Mouse (Mus musculus) right cerebral cortex, postnatal 10 days (tissue): ENCODE results near the gene Olfr1371.

Source experiments
- DNase-seq, 2 experiments: peaks; one replicate each; pipeline ENCODE4 v3.0.0; 2021; ENCODE audit warnings: low spot score in 2 of 2

Gene Olfr1371

DNA sequence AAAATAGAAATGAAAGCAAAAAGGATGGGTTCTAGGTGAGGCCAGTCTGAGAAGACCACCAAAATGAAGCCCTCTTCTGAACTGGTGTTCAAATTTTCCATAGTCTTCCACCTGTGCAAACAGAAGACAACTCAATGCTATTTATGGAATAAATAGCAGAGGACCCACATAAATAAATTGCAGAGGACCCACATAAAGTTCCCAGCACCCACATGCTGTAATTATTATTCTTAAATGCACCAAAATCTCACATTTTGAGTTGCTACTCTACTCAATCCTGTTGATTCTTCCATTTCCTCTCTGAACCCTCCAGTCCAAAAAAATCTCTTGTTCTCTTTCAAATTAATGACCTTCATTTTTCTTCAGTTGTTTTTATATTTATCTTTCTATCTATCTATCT is at the start of gene Olfr1371:
Gene Olfr1371 (minus strand): TSS at position 101 of the 400 bp plus-strand sequence.
- no peak for DNase-seq

GRCm38 (mm10) chr11:52262338-52262737 is 48.6 kb upstream of the Olfr1371 start:
- DNase-seq, result no peak

DNA sequence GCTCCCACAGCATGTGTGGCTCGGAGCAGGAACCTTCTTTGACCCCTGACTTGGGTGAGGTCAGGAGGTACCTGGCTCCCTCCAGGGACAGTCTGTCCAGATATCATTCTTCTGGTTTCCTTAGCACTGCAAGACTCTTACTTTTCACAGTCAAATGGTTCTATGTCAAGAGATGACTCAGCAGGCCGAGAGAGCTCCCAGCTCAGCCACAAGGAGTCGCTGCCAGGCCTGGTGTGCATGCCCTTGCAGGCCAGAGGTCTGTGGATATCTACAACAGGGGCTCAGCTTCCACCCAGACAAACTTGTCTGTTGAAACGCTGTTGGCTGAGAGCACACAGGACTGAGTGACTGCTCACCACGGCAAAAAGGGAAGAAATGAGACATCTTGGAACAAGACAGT is 48.1 kb upstream of the Olfr1371 start:
- peak in 1 of 2 experiments; percentile 51 for DNase-seq

DNA sequence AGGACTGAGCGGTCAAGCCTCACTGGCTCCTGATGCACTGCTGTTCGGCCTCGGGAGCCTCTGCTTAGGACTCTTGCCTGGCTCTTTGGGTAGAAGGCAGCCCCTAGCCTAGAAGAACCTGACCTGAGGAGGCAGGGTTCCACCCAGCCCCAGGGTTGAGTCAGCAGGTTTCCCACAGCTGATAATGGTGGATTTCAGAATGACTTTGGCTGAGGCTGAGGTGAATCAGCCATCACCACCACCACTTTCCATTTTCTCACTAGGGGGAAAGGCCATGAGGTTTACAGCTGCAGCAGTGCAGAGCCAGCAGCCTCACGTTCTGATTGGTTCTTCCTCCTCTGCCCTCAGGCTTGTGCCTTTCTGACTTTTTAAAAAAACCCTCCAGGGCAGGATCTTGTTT is 47.1 kb upstream of the Olfr1371 start:
- no peak for DNase-seq

DNA sequence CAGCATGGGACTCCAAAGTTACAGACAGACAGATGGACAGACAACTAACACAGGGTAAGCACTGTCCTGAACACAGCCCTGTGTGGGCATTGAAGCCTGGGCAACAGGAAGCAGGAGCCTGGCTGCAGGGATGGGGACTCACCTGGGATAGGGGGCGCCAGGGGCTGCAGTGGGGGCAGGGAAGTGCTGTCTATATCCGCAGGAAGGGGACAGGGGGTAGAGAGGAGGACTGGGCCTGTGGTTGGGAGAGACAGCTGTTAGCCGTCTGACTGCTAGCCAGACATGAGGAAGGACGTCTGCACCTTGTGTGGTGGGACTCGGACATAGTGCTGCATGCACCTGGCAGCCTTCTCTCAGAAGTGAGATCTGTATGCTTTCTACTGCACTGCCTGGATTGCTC is 44.9 kb upstream of the Olfr1371 start:
- no peak for DNase-seq

GRCm38 (mm10) chr11:52257376-52257775 is 43.6 kb upstream of the Olfr1371 start:
- DNase-seq, result peak in 1 of 2 experiments; percentile 19

DNA sequence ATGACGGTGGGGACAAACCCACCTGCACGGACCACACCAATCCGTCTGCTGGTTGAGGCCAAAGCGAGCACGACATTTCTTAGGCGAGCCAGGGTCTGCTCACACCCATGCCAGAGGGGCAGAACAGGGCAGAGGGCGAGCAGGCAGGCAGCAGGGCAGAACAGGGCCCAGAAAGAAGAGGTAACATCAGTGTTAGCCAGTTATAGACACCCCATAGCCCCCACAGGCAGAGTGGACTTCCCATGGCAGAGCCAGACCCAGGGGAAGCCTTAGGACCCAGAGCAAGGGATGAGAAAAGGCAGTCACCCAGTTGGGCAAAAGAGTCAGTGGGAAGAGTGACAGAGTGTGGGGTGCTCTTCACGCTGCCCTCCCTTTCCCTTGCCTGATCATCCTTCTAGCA is 41.3 kb upstream of the Olfr1371 start:
- DNase-seq, result peak in 1 of 2 experiments; percentile 20

DNA sequence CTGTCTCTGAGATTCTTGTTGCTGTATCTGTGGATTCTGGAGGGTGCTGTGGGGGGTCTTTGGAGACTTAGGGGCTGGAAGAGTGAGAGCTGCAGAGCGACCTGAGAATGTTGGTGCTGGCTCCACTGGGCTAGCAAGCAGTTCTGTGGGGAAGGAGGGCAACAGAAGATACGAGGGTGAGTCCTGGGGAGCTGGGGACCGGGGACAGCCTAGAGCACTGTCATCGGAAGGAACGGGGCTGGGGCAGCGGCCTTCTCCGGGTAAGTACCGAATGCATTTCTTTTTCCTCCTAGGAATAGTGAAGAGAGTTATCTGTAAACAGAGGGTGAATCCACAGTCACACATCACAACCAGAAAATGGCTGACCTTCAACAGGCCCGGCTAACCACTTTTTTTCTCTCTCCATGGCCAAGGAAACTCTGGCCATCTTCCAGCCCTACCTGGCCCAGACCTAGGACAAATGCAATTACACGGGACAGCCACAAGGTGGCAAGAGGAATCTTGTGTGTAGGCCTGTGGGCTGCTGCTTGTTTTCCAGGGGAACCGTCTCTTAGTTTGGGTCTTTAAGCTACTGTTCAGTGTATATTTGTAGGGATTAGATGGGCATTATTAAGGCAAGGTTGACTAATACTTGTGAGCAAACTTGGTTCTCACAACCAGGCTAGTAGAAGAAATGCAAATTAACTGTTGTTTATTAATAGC is 40.0 kb upstream of the Olfr1371 start:
- DNase-seq, result peak; percentile 67 to 73

- no peak for DNase-seq
These were observed 38.9 kb upstream of the Olfr1371 start for GRCm38 (mm10) chr11:52252692-52253091.

DNA sequence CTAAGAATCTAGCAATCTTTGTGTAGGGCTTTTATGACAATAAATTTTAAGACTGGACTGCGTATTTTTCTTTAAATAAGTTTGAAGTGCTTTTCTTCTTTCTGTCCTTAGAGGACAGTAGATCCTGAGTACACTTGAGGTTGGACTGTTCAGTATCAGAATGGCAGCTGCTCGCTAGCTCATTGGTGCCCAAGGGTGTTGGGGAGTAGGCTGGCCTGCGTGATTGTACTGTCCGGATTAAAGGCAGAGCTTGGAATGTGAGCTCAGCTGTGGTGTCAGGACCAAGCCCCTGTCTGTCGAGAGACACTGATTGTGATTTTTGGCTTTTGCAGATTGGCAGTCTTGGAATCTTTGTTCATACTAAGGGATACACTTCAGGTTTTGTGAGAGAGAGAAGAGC is 38.0 kb upstream of the Olfr1371 start:
- no peak for DNase-seq

GRCm38 (mm10) chr11:52249452-52249851 is 35.7 kb upstream of the Olfr1371 start:
- no peak for DNase-seq

DNA sequence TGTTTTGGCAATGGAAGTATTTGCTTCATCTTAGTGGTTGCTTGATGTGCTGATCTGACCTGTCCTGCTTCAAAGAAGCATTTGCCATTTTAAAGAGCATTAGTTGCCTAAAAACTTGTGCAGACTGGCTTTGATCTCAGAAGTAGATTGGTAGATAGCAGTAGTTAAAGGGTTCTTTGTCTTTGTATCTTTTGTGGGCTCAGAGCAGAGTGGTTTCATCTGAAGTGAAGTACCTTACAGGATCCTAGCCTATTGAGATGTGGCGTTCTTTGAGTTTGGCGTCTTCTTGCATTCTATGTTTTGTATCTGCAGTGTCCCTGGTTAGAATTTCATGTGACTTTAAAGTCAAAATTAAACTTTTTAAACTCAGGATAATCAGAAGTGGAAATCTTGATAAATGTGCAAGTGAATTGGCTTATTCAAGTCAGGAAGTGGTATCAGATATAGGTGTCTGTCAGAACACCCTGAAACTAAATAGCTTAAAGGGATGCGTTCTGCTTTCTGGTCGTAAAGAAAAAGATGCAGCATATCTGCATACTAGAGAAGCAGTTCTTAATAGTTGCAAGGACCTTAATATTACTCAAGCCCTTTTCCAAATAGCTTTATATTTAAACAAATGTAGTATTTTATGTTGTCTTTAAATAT is 27.2 kb upstream of the Olfr1371 start:
- no peak for DNase-seq

GRCm38 (mm10) chr11:52234509-52234908 is 20.7 kb upstream of the Olfr1371 start:
- no peak for DNase-seq

GRCm38 (mm10) chr11:52233906-52234305 is 20.1 kb upstream of the Olfr1371 start:
- DNase-seq, result no peak

DNA sequence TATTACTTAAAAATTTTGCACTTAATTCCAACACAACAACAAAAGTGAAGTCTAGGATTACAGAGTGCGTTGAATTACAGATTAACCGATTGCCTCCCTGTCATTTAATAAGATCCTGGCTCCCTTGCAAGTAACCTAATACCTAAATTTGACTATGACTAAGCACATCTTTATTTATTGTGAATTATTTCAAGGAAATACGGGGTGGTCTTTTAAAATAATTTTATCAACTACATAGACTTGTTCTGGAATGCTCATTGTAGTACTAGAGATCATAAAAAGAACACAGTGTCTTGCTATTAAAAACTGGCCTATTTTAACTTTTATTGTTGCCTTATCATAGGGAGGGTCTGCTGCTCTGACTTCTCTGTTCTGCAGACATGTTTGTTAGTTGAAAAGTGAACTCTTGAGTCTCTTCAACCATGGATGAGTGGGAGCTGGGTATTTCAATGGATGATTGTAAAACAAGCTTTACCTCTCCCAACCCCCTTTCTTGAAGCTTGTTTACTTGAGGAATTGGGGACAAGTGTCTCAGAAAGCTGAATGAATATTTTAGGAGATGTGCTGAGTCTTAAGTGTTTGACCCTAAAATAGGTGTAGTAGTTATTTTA is 19.4 kb upstream of the Olfr1371 start:
- DNase-seq, result no peak

DNA sequence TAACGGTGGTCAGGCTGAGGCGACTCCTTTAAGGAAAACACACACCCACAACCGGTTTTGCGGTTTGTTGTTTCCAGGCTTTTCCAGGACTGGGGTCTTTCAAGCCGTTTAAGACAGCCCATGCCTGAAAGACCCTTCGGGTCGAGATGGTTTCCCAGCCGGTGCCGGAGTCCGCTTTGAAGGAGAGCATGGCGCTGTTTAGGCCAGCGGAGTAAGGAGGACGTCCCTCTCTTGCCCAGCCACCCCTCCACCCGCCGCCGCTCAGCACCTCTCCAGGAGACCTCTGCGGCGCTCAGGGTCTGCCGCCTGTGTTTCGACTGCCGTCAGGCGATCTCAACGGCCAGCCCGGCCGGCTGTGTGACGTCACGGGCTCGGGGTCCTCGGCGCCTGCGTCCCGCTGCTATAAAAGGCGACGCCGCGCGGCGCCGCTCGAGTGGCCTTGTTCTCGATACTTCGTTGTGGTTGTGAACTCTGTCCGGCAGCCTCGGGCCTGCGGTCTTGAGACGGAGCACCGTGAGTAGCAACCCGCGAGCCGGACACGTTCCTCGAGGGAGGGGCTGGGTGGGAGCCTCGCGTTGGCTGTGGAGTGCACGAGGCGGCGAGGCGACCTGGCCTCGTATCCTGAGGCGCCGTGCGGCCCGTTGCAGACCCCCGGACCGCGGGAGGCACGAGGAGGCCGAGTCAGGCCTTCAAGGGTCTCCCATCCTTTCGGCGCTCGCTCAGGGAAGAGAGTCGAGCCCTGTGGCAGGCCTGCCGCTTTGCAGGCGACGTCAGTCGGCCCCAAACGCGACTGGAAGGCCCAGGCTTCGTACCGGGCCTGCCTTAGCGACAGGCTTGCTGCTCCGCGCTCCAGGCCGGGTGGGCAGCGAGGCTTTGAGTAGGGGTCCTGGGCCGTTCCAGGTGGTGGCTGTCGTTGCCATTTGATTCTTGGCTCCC is 18.1 kb upstream of the Olfr1371 start, which contains the start of gene Skp1a:
Gene Skp1a (plus strand): TSS at position 390 of the 936 bp plus-strand sequence.
- DNase-seq, result peak; percentile 95 to 96

- DNase-seq, result no peak
These were observed 16.9 kb upstream of the Olfr1371 start for GRCm38 (mm10) chr11:52230694-52231093.

GRCm38 (mm10) chr11:52228722-52229448 is 15.1 kb upstream of the Olfr1371 start:
- no peak for DNase-seq

GRCm38 (mm10) chr11:52227466-52228226 is 13.9 kb upstream of the Olfr1371 start:
- no peak for DNase-seq

DNA sequence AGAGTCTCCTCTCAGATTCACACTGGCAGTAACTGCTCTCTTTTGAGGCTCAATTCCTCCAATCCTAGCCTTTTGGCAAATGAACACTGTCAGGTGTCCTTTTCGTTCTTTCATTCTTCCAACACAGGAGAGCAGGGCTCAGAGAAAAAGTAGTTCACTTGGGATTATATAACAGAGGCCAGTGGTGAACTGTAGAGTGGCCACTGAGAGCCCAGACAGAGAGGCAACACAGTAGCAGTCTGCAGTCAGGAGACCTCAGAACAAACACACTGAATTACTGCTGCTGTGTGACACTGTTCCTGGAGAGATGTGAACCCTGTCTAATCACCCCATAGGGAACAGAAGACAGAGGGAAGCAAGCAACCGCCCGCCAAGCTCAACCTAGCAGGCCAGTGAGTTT is 13.3 kb upstream of the Olfr1371 start:
- no peak for DNase-seq
